Mouse (Mus musculus) heart, embryonic 13.5 days (tissue): ENCODE measurements around the gene Shc4. TPM values are rescaled to one million over a fixed set of nuclear protein-coding genes. Genes with fewer than 3 reads are reported as not detected.

Experiments
- ATAC-seq: fragments of 200-750 bp; cut with Nextera tagmentation; 2 replicates; pipeline ENCODE4 v1.8.0; 2017; ENCODE audit warnings: moderate TSS enrichment; ENCODE audit not compliant: insufficient number of reproducible peaks, low FRiP score, low TSS enrichment; ENCODE audit errors: extremely low read depth
- H3K27ac ChIP-seq: fragments of 300-500 bp; sonication (generic); replicated peaks from 2 replicates; pipeline ENCODE4 v1.5.1; 2015; ENCODE audit warnings: moderate library complexity, mild to moderate bottlenecking, inconsistent platforms
- H3K27me3 ChIP-seq: fragments of 300-500 bp; sonication (generic); replicated peaks from 2 replicates; pipeline ENCODE4 v1.6.1; 2015; ENCODE audit warnings: mild to moderate bottlenecking, inconsistent platforms
- H3K36me3 ChIP-seq: fragments of 300-500 bp; sonication (generic); 2 replicates; pipeline ENCODE4 v1.6.1; 2015; ENCODE audit warnings: mild to moderate bottlenecking, inconsistent platforms
- H3K4me1 ChIP-seq: fragments of 300-500 bp; sonication (generic); 2 replicates; pipeline ENCODE4 v1.6.1; 2015; ENCODE audit warnings: inconsistent platforms
- H3K4me2 ChIP-seq: fragments of 300-500 bp; sonication (generic); 2 replicates; pipeline ENCODE4 v1.6.1; 2015; ENCODE audit warnings: inconsistent platforms, mild to moderate bottlenecking, moderate library complexity
- H3K4me3 ChIP-seq: fragments of 300-500 bp; sonication (generic); 2 replicates; pipeline ENCODE4 v1.5.1; 2015; ENCODE audit warnings: moderate library complexity, mild to moderate bottlenecking, inconsistent platforms
- H3K9ac ChIP-seq: fragments of 300-500 bp; sonication (generic); 2 replicates; pipeline ENCODE4 v1.6.1; 2015; ENCODE audit warnings: inconsistent platforms, mild to moderate bottlenecking, moderate library complexity
- H3K9me3 ChIP-seq: fragments of 300-500 bp; sonication (generic); 2 replicates; pipeline ENCODE4 v1.6.1; 2016; ENCODE audit warnings: inconsistent platforms
- WGBS: fragments of 180-500 bp; shearing (Covaris S2); methylation state at CpG from one replicate; pipeline ENCODE4 v1.1.7; 2015; ENCODE audit warnings: mixed read lengths; 5-methylcytosine and 5-hydroxymethylcytosine counted together
- polyA plus RNA-seq: library from polyadenylated mRNA; unstranded; fragments of >200 nt; fragmentation: Nextera tagmentation; extraction: Ambion mirVana; gene quantifications from 2 replicates; pipeline ENCODE4 v1.2.1, GENCODE M21; 2015

Shc4 gene
- polyA plus RNA-seq, result 0.64 and 1.7 TPM in 2 replicates

- Histone ChIP-seq H3K4me2 (peak within 1 kb of the TSS; percentile 99), H3K9me3 (no peaks in the 10 kb centered on the region), H3K4me3 (peak within 1 kb of the TSS; percentile 63), H3K27ac (no peak within 1 kb of the TSS), H3K27me3 (peaks cover 61% of the 10 kb centered on the region), H3K4me1 (peaks cover 24% of the 10 kb centered on the region), H3K9ac (peak within 1 kb of the TSS; percentile 82), H3K36me3 (no peaks in the 10 kb centered on the region)
- under 1% methylated on average over 15 of the region's 15 CpGs for WGBS
- ATAC-seq, result no peak
These were observed at the start of gene Shc4 for GRCm38 (mm10) chr2:125724086-125724430. TSS of gene Shc4 (minus strand) at chr2:125724148.

- Histone ChIP-seq H3K27ac (no peak overlapping the region), H3K4me2 (no peak overlapping the region), H3K27me3 (no peaks in the 10 kb centered on the region), H3K9me3 (no peaks in the 10 kb centered on the region), H3K9ac (no peak overlapping the region), H3K36me3 (peaks cover 88% of the 10 kb centered on the region), H3K4me1 (no peaks in the 10 kb centered on the region), H3K4me3 (no peak overlapping the region)
- WGBS, result 76% methylated on average over 3 of the region's 3 CpGs
- no peak for ATAC-seq
These were observed 41.1 kb upstream of the Shc4 start for GRCm38 (mm10) chr2:125765029-125765428.

GRCm38 (mm10) chr2:125764531-125764930 is 40.6 kb upstream of the Shc4 start:
- Histone ChIP-seq H3K4me1 (no peaks in the 10 kb centered on the region), H3K27ac (no peak overlapping the region), H3K4me3 (no peak overlapping the region), H3K9me3 (no peaks in the 10 kb centered on the region), H3K36me3 (peaks cover 87% of the 10 kb centered on the region), H3K27me3 (no peaks in the 10 kb centered on the region), H3K4me2 (no peak overlapping the region), H3K9ac (no peak overlapping the region)
- ATAC-seq, result no peak
- WGBS, result 93% methylated on average over 5 of the region's 5 CpGs

GRCm38 (mm10) chr2:125749330-125749729 is 25.4 kb upstream of the Shc4 start:
- H3K36me3 ChIP-seq, result peaks cover 100% of the 10 kb centered on the region
- ATAC-seq, result no peak
- 94% methylated on average over 2 of the region's 2 CpGs for whole genome bisulfite sequencing

GRCm38 (mm10) chr2:125739338-125739737 is 15.4 kb upstream of the Shc4 start:
- H3K27me3 ChIP-seq, result no peaks in the 10 kb centered on the region
- no peaks in the 10 kb centered on the region for H3K9me3 ChIP-seq
- no peak overlapping the region for H3K4me3 ChIP-seq
- no peak overlapping the region for H3K27ac ChIP-seq
- peaks cover 63% of the 10 kb centered on the region for H3K36me3 ChIP-seq
- 79% methylated on average over 6 of the region's 6 CpGs for WGBS
- H3K9ac ChIP-seq, result no peak overlapping the region
- H3K4me1 ChIP-seq, result no peaks in the 10 kb centered on the region
- no peak overlapping the region for H3K4me2 ChIP-seq
- no peak for ATAC-seq

More at GRCm38 (mm10) chr2:125749330-125749729, 25.4 kb upstream of the Shc4 start:
- no peaks in the 10 kb centered on the region for H3K9me3 ChIP-seq
- no peaks in the 10 kb centered on the region for H3K27me3 ChIP-seq
- no peak overlapping the region for H3K4me3 ChIP-seq
- H3K4me2 ChIP-seq, result no peak overlapping the region
- no peaks in the 10 kb centered on the region for H3K4me1 ChIP-seq
- no peak overlapping the region for H3K9ac ChIP-seq
- no peak overlapping the region for H3K27ac ChIP-seq

GRCm38 (mm10) chr2:125738718-125739117 is 14.8 kb upstream of the Shc4 start:
- no peak for ATAC-seq
- no peaks in the 10 kb centered on the region for H3K4me1 ChIP-seq
- H3K4me3 ChIP-seq, result no peak overlapping the region
- no peaks in the 10 kb centered on the region for H3K27me3 ChIP-seq
- H3K4me2 ChIP-seq, result no peak overlapping the region
- H3K36me3 ChIP-seq, result peaks cover 56% of the 10 kb centered on the region
- H3K9me3 ChIP-seq, result no peaks in the 10 kb centered on the region
- no peak overlapping the region for H3K9ac ChIP-seq
- no peak overlapping the region for H3K27ac ChIP-seq
- WGBS, result 70% methylated on average over 5 of the region's 5 CpGs

DNA sequence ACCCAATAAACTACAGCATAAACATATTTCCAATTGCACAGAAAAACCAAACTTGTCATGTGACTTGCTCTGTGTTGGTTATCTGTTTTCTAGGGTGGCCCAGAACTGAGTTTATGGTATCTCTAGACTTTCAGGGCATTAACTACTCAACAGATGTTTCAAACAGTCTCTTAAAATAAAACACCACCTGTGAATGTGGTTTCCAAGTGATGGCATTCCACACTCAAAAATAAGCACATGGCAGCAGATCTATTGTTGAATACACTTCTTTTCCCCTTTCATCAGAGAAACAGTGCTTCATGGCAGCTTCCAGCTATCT is 12.0 kb upstream of the Shc4 start:
- Histone ChIP-seq H3K9ac (no peak overlapping the region), H3K4me1 (peaks cover 7% of the 10 kb centered on the region; the same call in 1 of the 2 replicates)
- no peak for ATAC-seq

DNA sequence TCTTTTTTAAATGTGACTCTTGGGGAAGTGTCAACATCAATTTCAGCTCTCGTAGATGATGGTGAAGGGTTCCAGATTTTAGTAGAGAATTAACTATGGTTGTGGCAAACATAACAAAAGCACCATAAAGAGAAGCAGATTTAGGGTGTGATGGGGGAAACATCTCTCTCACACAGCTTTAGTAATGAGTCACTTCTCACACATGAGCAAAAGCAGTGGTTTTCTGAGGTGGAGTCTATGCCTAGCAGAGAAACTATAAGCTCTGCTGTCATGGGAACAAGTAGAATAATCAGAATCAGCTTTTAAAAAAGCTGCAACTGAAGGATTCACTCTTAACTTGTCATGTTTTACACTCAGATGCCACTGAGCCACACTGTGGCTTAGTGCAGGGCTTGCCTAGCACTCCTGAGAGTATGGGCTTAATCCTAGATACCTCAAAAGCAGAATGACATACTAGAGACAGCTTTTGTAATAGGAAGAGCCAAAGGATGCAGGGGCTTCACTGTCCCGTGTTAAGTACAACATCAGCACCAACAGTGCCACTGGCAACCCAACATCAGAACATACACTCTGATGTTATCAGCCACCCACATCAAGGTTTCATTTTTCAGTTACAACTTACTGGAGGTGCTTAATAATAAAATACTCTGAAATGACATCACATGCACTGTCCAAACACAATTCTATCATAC is 11.5 kb upstream of the Shc4 start:
- Histone ChIP-seq H3K9ac (no peak overlapping the region), H3K4me3 (no peak overlapping the region), H3K4me1 (peaks cover 7% of the 10 kb centered on the region; the same call in 1 of the 2 replicates), H3K27me3 (no peaks in the 10 kb centered on the region), H3K4me2 (no peak overlapping the region), H3K9me3 (no peaks in the 10 kb centered on the region), H3K36me3 (peaks cover 25% of the 10 kb centered on the region), H3K27ac (no peak overlapping the region)
- no peak for ATAC-seq
- 54% methylated on average over 2 of the region's 2 CpGs for WGBS

More for the DNA sequence above, 12.0 kb upstream of the Shc4 start:
- H3K9me3 ChIP-seq, result no peaks in the 10 kb centered on the region
- H3K4me3 ChIP-seq, result no peak overlapping the region
- H3K4me2 ChIP-seq, result no peak overlapping the region
- H3K36me3 ChIP-seq, result peaks cover 29% of the 10 kb centered on the region
- H3K27me3 ChIP-seq, result no peaks in the 10 kb centered on the region
- H3K27ac ChIP-seq, result no peak overlapping the region

- H3K9me3 ChIP-seq, result no peaks in the 10 kb centered on the region
- no peak overlapping the region for H3K4me3 ChIP-seq
- peaks cover 4% of the 10 kb centered on the region; the same call in 1 of the 2 replicates for H3K27me3 ChIP-seq
- H3K27ac ChIP-seq, result no peak overlapping the region
- H3K4me2 ChIP-seq, result no peak overlapping the region
- no peak for ATAC-seq
- peaks cover 19% of the 10 kb centered on the region for H3K36me3 ChIP-seq
- peaks cover 7% of the 10 kb centered on the region; the same call in 1 of the 2 replicates for H3K4me1 ChIP-seq
- no peak overlapping the region for H3K9ac ChIP-seq
These were observed 10.8 kb upstream of the Shc4 start for GRCm38 (mm10) chr2:125734741-125735140.

- peak overlapping the region; percentile 86 for H3K4me2 ChIP-seq
- H3K9me3 ChIP-seq, result no peaks in the 10 kb centered on the region
- peak overlapping the region; percentile 72 for H3K27ac ChIP-seq
- H3K4me1 ChIP-seq, result peaks cover 7% of the 10 kb centered on the region; the same call in 1 of the 2 replicates
- H3K27me3 ChIP-seq, result peaks cover 10% of the 10 kb centered on the region; the same call in 1 of the 2 replicates
- peak overlapping the region; percentile 56 for H3K4me3 ChIP-seq
- H3K36me3 ChIP-seq, result no peaks in the 10 kb centered on the region
- peak; percentile 74 for ATAC-seq
- peak overlapping the region; percentile 87 for H3K9ac ChIP-seq
- 6% methylated on average over 35 of the region's 35 CpGs for WGBS
These were observed 8.0 kb upstream of the Shc4 start for GRCm38 (mm10) chr2:125731763-125732560.

DNA sequence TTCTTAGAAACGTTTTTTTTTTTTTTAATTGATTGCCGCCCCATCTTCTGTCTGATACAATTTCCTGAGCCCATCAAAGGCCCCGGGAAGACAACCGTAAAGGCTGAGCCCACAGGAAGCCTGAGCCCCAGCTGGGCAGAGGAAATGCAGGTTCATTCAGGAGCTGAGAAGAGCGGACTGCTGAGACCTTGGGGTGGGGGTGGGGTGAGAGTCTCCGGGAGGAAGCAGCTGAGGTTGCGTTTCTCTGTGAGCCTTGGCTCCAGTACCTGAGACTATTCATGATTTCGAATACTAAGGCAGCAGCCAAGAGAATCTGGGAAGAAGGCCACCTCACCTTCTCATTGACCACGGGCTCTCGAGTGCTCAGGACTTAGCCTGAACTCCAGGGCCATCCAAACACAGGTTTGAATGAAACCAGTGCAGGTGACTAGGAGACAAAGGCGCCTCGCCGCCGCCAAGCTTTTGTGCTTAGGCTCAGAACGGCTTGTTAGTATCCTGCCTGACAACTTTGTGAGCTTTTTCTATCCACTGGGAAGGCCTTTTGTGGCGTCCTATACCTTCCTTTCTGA is 682 bp upstream of the Shc4 start:
- H3K4me2 ChIP-seq, result peak overlapping the region; percentile 99
- ATAC-seq, result no peak
- H3K27ac ChIP-seq, result no peak overlapping the region
- H3K9me3 ChIP-seq, result no peaks in the 10 kb centered on the region
- H3K9ac ChIP-seq, result peak overlapping the region; percentile 47; the same call in 1 of the 2 replicates
- H3K4me1 ChIP-seq, result peaks cover 24% of the 10 kb centered on the region
- 2% methylated on average over 16 of the region's 16 CpGs for WGBS
- H3K36me3 ChIP-seq, result no peaks in the 10 kb centered on the region
- peaks cover 61% of the 10 kb centered on the region for H3K27me3 ChIP-seq
- peak overlapping the region; percentile 63 for H3K4me3 ChIP-seq
